Mouse (Mus musculus) liver, embryonic 11.5 days (tissue): ENCODE measurements around the gene Slc19a1. TPM values are rescaled to one million over a fixed set of nuclear protein-coding genes. Genes with fewer than 3 reads are reported as not detected.

Source experiments
- ATAC-seq: fragments of 200-750 bp; cut with Nextera tagmentation; replicated peaks from 2 replicates; pipeline ENCODE4 v1.8.0; 2017; ENCODE audit warnings: moderate number of reproducible peaks, mild to moderate bottlenecking, moderate TSS enrichment, moderate library complexity; ENCODE audit not compliant: low FRiP score
- DNase-seq: peaks from one replicate; pipeline ENCODE4 v3.0.0-alpha.2; 2017; ENCODE audit warnings: low spot score
- H3K27ac ChIP-seq: fragments of 300-500 bp; sonication (generic); 2 replicates; pipeline ENCODE4 v1.5.1; 2014; ENCODE audit warnings: mild to moderate bottlenecking, low read depth, low read length, control low read depth
- H3K27me3 ChIP-seq: fragments of 300-500 bp; sonication (generic); replicated peaks from 2 replicates; pipeline ENCODE4 v1.6.1; 2014; ENCODE audit warnings: low read length, mixed read lengths; ENCODE audit not compliant: control insufficient read depth, insufficient read depth
- H3K36me3 ChIP-seq: fragments of 300-500 bp; sonication (generic); 2 replicates; pipeline ENCODE4 v1.6.1; 2014; ENCODE audit warnings: mild to moderate bottlenecking, low read length, moderate library complexity, mixed read lengths; ENCODE audit not compliant: control insufficient read depth, insufficient read depth
- H3K4me1 ChIP-seq: fragments of 300-500 bp; sonication (generic); replicated peaks from 2 replicates; pipeline ENCODE4 v1.6.1; 2014; ENCODE audit warnings: low read length, mixed read lengths; ENCODE audit not compliant: control insufficient read depth, insufficient read depth
- H3K4me2 ChIP-seq: fragments of 300-500 bp; sonication (generic); 2 replicates; pipeline ENCODE4 v1.6.1; 2014; ENCODE audit warnings: mild to moderate bottlenecking, control low read depth, moderate library complexity
- H3K4me3 ChIP-seq: fragments of 300-500 bp; sonication (generic); 2 replicates; pipeline ENCODE4 v1.5.1; 2014; ENCODE audit warnings: low read depth, low read length, control low read depth
- H3K9ac ChIP-seq: fragments of 300-500 bp; sonication (generic); 2 replicates; pipeline ENCODE4 v1.6.1; 2014; ENCODE audit warnings: low read depth, low read length, control low read depth
- H3K9me3 ChIP-seq: fragments of 300-500 bp; sonication (generic); 2 replicates; pipeline ENCODE4 v1.6.1; 2016; ENCODE audit warnings: low read length, inconsistent platforms, mixed read lengths; ENCODE audit not compliant: control insufficient read depth
- WGBS: fragments of 180-500 bp; shearing (Covaris S2); extraction: QIAGEN DNeasy Blood & Tissue Kit; methylation state at CpG from one replicate; pipeline ENCODE4 v1.1.7; 2014; 5-methylcytosine and 5-hydroxymethylcytosine counted together
- polyA plus RNA-seq: library from polyadenylated mRNA; unstranded; fragments of >200 nt; fragmentation: Nextera tagmentation; extraction: Ambion mirVana; gene quantifications from 2 replicates; pipeline ENCODE4 v1.2.1, GENCODE M21; 2014

The Slc19a1 gene
- polyA plus RNA-seq, 1 experiment from 2014 or later: 57.1 TPM

DNA sequence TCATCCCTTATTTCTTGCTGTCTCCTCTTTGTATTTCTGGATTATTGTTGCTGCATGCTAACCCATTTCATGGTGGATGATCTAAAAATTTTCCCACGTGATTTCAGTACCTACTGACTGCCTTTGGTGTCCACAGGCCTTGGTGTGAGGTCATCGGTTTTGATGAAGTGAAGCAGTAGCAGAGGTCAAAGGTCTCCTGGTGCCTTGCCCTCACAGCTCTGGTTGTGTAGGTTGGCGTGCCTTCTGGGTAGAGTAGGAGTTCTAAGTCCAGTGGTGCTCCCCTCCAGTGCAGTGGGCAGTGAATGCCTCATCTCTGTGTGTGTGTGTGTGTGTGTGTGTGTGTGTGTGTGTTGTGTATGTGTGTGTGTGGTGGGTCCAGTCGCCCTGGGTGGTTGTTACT, 16.2 kb downstream of the Slc19a1 start:
- 62% methylated on average over 4 of the region's 4 CpGs for WGBS
- H3K4me2 ChIP-seq: no peak overlapping the region
- H3K27me3 ChIP-seq: no peaks in the 10 kb centered on the region
- peaks cover 45% of the 10 kb centered on the region for H3K36me3 ChIP-seq
- H3K9ac ChIP-seq: no peak overlapping the region
- no peak for DNase-seq
- H3K27ac ChIP-seq: no peak overlapping the region
- ATAC-seq: no peak
- no peak overlapping the region for H3K4me3 ChIP-seq
- no peaks in the 10 kb centered on the region for H3K9me3 ChIP-seq
- H3K4me1 ChIP-seq: no peaks in the 10 kb centered on the region

DNA sequence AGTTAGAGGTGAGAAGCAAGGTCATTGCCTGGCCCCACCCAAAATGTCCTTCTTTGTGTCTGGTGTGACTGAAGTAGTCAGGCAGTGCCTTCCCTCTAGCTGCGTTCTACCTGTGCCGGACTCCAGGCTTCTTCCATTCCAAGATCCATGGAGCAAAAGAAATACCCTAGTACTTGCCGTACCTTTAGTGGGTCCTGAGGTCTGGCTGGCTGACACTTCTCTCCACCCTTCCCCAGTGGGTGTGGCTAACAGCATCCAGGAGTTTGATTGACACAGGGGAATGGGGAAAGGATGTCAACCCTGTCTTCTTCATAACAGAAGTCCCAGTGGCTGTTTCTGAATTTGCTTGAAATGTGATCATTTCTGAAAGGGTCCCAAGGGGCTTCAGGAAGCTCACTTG, 16.6 kb downstream of the Slc19a1 start:
- Histone ChIP-seq H3K9ac (no peak overlapping the region), H3K4me3 (no peak overlapping the region), H3K27ac (no peak overlapping the region), H3K9me3 (no peaks in the 10 kb centered on the region), H3K4me1 (no peaks in the 10 kb centered on the region), H3K4me2 (no peak overlapping the region), H3K27me3 (no peaks in the 10 kb centered on the region), H3K36me3 (peaks cover 41% of the 10 kb centered on the region)
- ATAC-seq (no peak), DNase-seq (no peak)
- 89% methylated on average over 3 of the region's 3 CpGs for WGBS

DNA sequence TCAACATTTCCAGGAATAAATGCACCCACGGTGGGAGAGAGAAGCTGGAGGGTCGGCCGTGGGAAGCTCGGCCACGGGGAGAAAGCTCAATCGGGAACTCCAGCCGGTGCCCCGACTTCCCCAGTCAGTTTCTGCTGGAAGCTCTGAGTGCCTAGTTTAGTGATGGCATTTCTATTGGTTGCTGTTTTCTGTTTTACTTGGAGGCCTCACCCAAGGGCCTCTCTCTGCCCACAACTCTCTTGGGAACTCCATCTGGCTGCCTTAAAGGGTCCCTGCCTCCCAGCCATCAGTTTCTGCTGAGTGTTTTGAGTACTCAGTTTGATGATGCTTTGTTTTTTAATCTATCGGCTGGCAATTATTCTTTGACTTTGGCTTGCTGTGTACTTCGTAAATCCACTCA, 24.7 kb downstream of the Slc19a1 start:
- ATAC-seq: no peak
- DNase-seq: no peak
- Histone ChIP-seq H3K9me3 (no peaks in the 10 kb centered on the region), H3K27me3 (no peaks in the 10 kb centered on the region), H3K36me3 (peaks cover 1% of the 10 kb centered on the region; the same call in 1 of the 2 replicates), H3K4me1 (peaks cover 3% of the 10 kb centered on the region; the same call in 1 of the 2 replicates), H3K9ac (no peak overlapping the region), H3K27ac (no peak overlapping the region), H3K4me3 (no peak overlapping the region), H3K4me2 (no peak overlapping the region)
- WGBS: 78% methylated on average over 10 of the region's 10 CpGs

DNA sequence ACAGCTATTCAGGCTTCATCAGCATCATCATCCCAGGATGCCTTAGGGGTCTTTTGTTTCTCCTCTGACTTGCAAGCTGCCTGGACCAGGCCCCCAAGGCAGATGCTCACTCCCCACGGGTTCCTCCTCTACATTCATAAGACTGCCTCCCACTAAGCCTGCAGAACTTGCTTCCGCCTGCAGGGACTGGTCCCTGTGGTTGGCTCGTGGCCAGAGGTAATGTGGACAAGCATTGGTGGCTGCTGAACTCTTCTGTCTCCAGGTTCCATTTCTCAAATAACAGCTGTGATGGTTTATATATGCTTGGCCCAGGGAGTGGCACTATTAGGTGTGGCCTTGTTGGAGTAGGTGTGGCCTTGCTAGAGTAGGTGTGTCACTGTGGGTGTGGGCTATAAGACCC, 29.4 kb downstream of the Slc19a1 start:
- H3K4me3 ChIP-seq: no peak overlapping the region
- no peak overlapping the region for H3K9ac ChIP-seq
- ATAC-seq (no peak), DNase-seq (no peak)
- H3K4me2 ChIP-seq: no peak overlapping the region
- H3K27ac ChIP-seq: no peak overlapping the region
- H3K27me3 ChIP-seq: no peaks in the 10 kb centered on the region
- peaks cover 3% of the 10 kb centered on the region; the same call in 1 of the 2 replicates for H3K4me1 ChIP-seq
- 78% methylated on average over 3 of the region's 3 CpGs for WGBS
- no peaks in the 10 kb centered on the region; the same call in 1 of the 2 replicates for H3K36me3 ChIP-seq
- no peaks in the 10 kb centered on the region for H3K9me3 ChIP-seq

DNA sequence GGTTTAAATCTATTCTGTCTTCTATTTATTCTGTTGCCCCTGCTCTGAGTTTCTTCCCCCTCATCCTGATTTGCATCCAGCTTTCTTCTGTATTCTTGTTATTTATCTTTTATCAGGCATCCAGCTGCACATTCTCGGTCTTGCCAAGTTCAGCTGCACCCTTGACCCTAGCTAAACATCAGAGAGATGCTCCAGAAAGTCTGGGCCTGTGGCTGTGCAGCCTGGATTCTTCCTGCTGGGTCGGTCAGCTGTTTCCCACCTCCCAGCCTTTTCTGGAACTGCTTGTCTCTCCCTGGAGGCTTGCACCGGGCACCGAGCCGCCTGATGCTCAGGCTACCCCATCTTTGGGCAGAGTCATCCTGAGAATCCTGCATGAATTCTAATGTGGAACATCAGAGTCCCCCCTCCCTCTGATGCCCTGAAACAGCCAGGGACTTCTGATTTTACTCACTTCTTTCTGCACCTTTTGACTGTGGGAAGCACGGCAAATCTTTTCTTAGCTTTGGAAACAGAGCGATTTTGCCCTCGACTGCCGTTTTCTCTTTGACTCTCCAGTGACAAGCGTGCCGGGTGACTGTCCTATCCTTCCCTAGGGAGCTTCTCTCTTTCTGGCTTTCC, 30.5 kb downstream of the Slc19a1 start:
- Histone ChIP-seq H3K9me3 (no peaks in the 10 kb centered on the region), H3K27ac (no peak overlapping the region), H3K27me3 (no peaks in the 10 kb centered on the region), H3K4me2 (no peak overlapping the region), H3K4me1 (peaks cover 3% of the 10 kb centered on the region; the same call in 1 of the 2 replicates), H3K9ac (no peak overlapping the region), H3K4me3 (no peak overlapping the region), H3K36me3 (no peaks in the 10 kb centered on the region; the same call in 1 of the 2 replicates)
- 87% methylated on average over 11 of the region's 11 CpGs for WGBS
- no peak for ATAC-seq
- DNase-seq: no peak

DNA sequence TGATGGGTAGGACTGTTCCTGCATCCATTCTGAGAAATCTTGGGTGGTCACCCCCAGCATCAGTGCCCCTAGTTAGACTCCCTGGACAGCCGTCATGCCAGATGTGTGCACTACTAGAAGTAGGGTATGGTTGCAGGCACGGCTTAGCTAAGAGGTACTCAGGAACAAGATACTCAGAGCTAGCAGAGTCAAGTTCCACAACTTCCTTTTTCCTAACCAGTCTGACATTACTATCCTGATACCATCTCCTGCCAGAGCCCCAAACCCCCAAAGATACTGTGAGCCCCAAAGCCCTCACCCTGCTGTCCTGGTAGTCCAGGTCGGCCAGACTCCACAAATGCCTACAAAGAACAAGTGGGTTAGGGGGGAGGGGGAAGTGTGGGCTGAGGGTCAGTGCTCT, 32.2 kb downstream of the Slc19a1 start:
- Histone ChIP-seq H3K4me3 (no peak overlapping the region), H3K9ac (no peak overlapping the region), H3K9me3 (no peaks in the 10 kb centered on the region), H3K4me1 (peaks cover 3% of the 10 kb centered on the region; the same call in 1 of the 2 replicates), H3K4me2 (no peak overlapping the region), H3K27ac (no peak overlapping the region), H3K27me3 (no peaks in the 10 kb centered on the region), H3K36me3 (no peaks in the 10 kb centered on the region; the same call in 1 of the 2 replicates)
- no peak for ATAC-seq
- 69% methylated on average over 3 of the region's 3 CpGs for WGBS
- DNase-seq: no peak

DNA sequence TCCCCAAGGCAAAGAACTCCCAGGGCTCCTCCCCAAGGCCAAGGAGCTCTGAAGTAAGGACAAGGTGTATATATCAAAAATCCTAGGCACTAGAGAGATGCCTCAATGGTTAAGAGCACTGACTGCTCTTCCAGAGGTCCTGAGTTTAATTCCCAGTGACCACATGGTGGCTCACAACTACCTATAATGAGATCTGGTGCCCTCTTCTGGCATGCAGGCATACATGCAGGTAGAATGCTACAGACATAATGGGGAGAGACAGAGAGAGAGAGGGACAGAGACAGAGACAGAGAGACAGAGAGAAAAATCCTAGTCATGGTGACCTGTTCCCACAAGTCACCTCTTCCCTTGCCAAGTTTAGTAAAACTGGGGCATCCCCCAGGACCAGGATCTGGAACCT, 32.6 kb downstream of the Slc19a1 start:
- Histone ChIP-seq H3K4me3 (no peak overlapping the region), H3K9ac (no peak overlapping the region), H3K9me3 (no peaks in the 10 kb centered on the region), H3K27ac (no peak overlapping the region), H3K27me3 (no peaks in the 10 kb centered on the region), H3K4me1 (peaks cover 3% of the 10 kb centered on the region; the same call in 1 of the 2 replicates), H3K36me3 (no peaks in the 10 kb centered on the region; the same call in 1 of the 2 replicates), H3K4me2 (no peak overlapping the region)
- no peak for ATAC-seq
- no peak for DNase-seq

DNA sequence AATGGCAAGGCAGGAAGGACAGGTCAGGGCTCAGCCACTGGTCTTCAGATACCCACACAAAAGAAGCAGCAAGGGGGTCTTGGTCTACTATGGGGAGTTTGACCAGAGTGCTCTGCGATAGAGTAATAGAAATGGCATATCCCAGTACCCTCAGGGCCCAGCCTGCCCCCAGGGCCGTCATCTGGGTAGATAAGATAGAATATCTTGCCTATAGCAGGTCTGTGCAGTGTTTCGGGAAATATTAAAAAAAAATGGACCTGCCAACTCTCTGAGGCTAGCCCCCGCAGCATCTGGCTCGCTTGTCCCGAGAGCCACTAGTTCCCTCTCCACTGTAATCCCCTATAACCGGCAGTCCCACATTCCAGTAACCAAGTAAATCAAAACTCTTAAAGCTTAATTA, 36.4 kb downstream of the Slc19a1 start:
- Histone ChIP-seq H3K27ac (no peak overlapping the region), H3K4me2 (peak overlapping the region; percentile 31), H3K27me3 (no peaks in the 10 kb centered on the region), H3K4me3 (no peak overlapping the region), H3K9ac (no peak overlapping the region), H3K9me3 (no peaks in the 10 kb centered on the region), H3K4me1 (no peaks in the 10 kb centered on the region), H3K36me3 (no peaks in the 10 kb centered on the region; the same call in 1 of the 2 replicates)
- ATAC-seq: peak; percentile 82
- WGBS: 61% methylated on average over 7 of the region's 7 CpGs
- DNase-seq: no peak

DNA sequence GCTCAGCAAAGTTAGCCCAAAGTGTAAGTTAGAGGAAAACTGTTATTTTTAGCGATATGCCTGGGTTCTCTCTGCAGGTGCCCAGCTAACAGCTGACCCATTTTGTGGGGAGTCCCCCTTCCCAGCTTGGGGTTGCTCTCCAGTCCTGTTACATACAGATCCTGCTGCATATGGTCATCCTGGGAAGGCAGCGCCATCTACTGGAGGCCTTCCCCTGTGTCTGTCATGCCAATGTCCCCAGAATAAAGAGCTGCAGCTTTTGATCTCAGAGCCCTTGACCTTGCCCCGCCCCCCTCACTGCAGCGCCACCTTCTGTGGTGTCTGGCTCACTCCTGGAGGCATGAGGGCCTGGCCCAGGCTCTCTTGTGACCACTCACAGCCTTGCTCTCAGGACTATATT, 38.0 kb downstream of the Slc19a1 start:
- H3K9me3 ChIP-seq: no peaks in the 10 kb centered on the region

More for the DNA sequence above, 38.0 kb downstream of the Slc19a1 start:
- H3K36me3 ChIP-seq: no peaks in the 10 kb centered on the region
- H3K27ac ChIP-seq: no peak overlapping the region
- H3K4me2 ChIP-seq: no peak overlapping the region
- WGBS: 44% methylated on average over 4 of the region's 4 CpGs
- no peaks in the 10 kb centered on the region for H3K4me1 ChIP-seq
- DNase-seq (peak; percentile 60), ATAC-seq (peak; percentile 51; the same call in 1 of the 2 replicates)
- no peak overlapping the region for H3K9ac ChIP-seq
- no peak overlapping the region for H3K4me3 ChIP-seq
- H3K27me3 ChIP-seq: no peaks in the 10 kb centered on the region
